Mouse (Mus musculus): ENCODE measurements around the gene Camta1. TPM values are rescaled to one million over a fixed set of nuclear protein-coding genes. Genes with fewer than 3 reads are reported as not detected.

Gene Camta1
- polyA plus RNA-seq, 1 experiment: 27.1 TPM

DNA sequence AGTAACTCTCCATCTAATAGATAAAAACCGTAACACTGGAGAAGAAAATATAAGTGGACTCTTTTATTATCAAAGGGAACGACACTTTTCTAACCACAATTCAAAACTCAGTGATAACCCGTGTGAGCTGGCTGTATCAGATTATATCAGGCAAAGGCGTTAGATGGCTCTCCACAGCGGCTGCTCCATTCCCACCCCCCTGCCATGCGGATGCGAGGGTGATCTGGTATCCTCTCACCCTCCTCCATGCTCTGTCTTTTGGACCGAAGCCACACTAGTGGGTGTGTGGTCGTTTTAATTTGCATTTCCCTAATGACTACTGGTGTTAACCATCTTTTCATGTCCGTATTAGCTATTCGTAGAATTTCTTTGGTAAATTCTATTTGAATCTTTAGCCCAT, 403.0 kb downstream of the Camta1 start:
- H3K27ac ChIP-seq (ENCODE audit: control insufficient read depth, insufficient read depth, low read length): no peak overlapping the region
- no peak for DNase-seq
- no peaks in the 10 kb centered on the region for H3K27me3 ChIP-seq (ENCODE audit: control insufficient read depth, insufficient read depth, low read length)
- no peak overlapping the region for H3K4me3 ChIP-seq (ENCODE audit: control insufficient read depth, insufficient read depth, low read length)
- no peaks in the 10 kb centered on the region for H3K4me1 ChIP-seq (replicated peaks; ENCODE audit: control insufficient read depth, insufficient read depth, low read length)
- TF ChIP-seq POLR2A (IDR thresholded peaks at IDR 0.05; ENCODE audit: control insufficient read depth, extremely low read depth, insufficient read depth, low read length, poor library complexity): no peak
- WGBS: 89% methylated on average over 11 of the region's 11 CpGs
- no peaks in the 10 kb centered on the region for H3K36me3 ChIP-seq (ENCODE audit: control insufficient read depth, insufficient read depth, low read length)

DNA sequence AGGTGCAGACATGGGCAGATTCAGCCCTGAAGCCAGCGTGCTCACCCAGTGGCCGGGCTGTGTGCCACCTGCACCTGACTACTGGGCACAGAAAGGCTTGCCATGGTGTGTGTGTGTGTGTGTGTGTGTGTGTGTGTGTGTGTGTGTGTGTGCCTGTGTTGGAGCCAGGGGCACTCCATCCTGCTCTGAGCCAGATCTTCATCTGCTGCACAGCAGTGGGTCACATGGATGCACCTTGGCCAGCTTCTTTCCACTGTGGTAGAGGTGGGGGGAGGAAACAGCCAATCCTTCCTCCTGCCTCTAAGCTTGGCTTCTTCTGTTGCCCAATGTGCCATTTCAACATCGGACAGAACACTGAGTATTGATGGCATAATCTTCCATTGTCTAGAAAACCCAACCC, 407.1 kb downstream of the Camta1 start:
- 91% methylated on average over 3 of the region's 3 CpGs for WGBS
- H3K27me3 ChIP-seq (ENCODE audit: control insufficient read depth, insufficient read depth, low read length): no peaks in the 10 kb centered on the region
- TF ChIP-seq POLR2A (IDR thresholded peaks at IDR 0.05; ENCODE audit: control insufficient read depth, extremely low read depth, insufficient read depth, low read length, poor library complexity) (no peak), CTCF (IDR thresholded peaks at IDR 0.05; ENCODE audit: borderline replicate concordance, control insufficient read depth, extremely low read depth, insufficient read depth, low read length, poor library complexity) (no peak)
- H3K4me3 ChIP-seq (ENCODE audit: control insufficient read depth, insufficient read depth, low read length): no peak overlapping the region
- no peaks in the 10 kb centered on the region for H3K36me3 ChIP-seq (ENCODE audit: control insufficient read depth, insufficient read depth, low read length)
- no peaks in the 10 kb centered on the region for H3K4me1 ChIP-seq (replicated peaks; ENCODE audit: control insufficient read depth, insufficient read depth, low read length)
- no peak for DNase-seq
- H3K27ac ChIP-seq (ENCODE audit: control insufficient read depth, insufficient read depth, low read length): no peak overlapping the region

DNA sequence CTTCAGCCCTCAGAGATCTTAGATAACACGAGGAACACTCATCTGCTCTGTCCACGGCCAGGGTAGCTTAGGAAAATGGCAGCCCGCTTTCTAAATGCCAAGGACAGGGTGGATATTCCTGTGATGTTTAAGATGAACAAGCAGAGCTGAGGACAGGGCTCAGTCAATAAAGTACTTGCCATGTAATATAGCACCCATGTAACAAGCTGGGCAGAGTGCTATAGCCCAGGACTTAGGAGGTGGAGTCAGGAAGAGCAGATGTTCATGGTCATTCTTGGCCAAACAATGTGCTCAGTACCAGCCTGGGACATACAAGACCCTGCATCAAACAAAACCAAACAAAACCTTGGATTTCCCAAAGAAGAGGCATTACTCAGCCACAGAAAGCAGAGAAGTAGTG, 407.6 kb downstream of the Camta1 start:
- Histone ChIP-seq H3K4me1 (replicated peaks; ENCODE audit: control insufficient read depth, insufficient read depth, low read length) (no peaks in the 10 kb centered on the region), H3K27ac (ENCODE audit: control insufficient read depth, insufficient read depth, low read length) (no peak overlapping the region), H3K27me3 (ENCODE audit: control insufficient read depth, insufficient read depth, low read length) (no peaks in the 10 kb centered on the region), H3K4me3 (ENCODE audit: control insufficient read depth, insufficient read depth, low read length) (no peak overlapping the region), H3K36me3 (ENCODE audit: control insufficient read depth, insufficient read depth, low read length) (no peaks in the 10 kb centered on the region)
- DNase-seq: no peak
- no peak for TF ChIP-seq POLR2A (IDR thresholded peaks at IDR 0.05; ENCODE audit: control insufficient read depth, extremely low read depth, insufficient read depth, low read length, poor library complexity)
- no peak for TF ChIP-seq CTCF (IDR thresholded peaks at IDR 0.05; ENCODE audit: borderline replicate concordance, control insufficient read depth, extremely low read depth, insufficient read depth, low read length, poor library complexity)
- 93% methylated on average over 3 of the region's 3 CpGs for WGBS

DNA sequence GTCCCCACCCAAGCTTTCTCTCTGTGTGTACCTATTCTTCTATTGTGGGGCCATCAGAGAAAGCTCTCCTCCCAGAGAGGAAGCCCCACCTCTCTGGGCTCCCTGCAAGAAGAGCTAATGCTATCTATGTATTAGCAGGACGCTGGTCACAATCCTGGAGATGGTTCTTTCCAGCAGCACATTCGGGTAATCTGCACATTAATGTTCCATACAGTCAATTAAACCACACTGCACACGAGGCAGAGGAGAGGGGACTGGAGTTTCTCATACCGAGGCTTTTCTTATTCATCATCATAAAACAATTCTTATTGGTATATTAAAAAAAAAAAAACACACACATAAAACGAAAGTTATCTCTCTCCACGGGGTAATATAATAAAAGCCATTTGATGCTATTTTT, 409.8 kb downstream of the Camta1 start:
- TF ChIP-seq CTCF (IDR thresholded peaks at IDR 0.05; ENCODE audit: borderline replicate concordance, control insufficient read depth, extremely low read depth, insufficient read depth, low read length, poor library complexity): no peak
- TF ChIP-seq POLR2A (IDR thresholded peaks at IDR 0.05; ENCODE audit: control insufficient read depth, extremely low read depth, insufficient read depth, low read length, poor library complexity): no peak
- WGBS: 80% methylated on average over 6 of the region's 6 CpGs

DNA sequence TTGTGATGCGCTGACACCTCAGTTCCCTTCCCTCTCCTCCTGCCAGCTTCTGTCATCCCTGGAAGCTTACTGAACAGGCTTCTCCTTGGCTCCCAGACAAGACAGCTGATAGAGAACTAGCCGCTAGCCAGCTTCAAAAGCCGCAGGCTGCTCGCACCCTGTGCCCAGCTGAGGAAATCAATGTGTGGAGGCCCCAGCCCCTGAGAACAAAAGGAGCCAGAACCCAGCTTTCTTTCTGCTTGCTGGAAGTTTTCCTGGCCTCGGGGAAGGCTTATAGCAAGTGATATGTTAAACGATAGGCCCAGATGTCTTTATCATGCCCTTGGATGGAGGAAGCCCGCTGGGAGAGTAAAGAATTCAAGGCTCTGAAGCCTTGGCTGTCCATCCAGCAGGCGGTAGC, 411.7 kb downstream of the Camta1 start:
- no peak overlapping the region for H3K4me3 ChIP-seq (ENCODE audit: control insufficient read depth, insufficient read depth, low read length)
- no peaks in the 10 kb centered on the region for H3K36me3 ChIP-seq (ENCODE audit: control insufficient read depth, insufficient read depth, low read length)
- no peaks in the 10 kb centered on the region for H3K27me3 ChIP-seq (ENCODE audit: control insufficient read depth, insufficient read depth, low read length)
- 62% methylated on average over 8 of the region's 8 CpGs for WGBS
- no peak overlapping the region for H3K27ac ChIP-seq (ENCODE audit: control insufficient read depth, insufficient read depth, low read length)
- no peaks in the 10 kb centered on the region for H3K4me1 ChIP-seq (replicated peaks; ENCODE audit: control insufficient read depth, insufficient read depth, low read length)
- TF ChIP-seq CTCF (IDR thresholded peaks at IDR 0.05; ENCODE audit: borderline replicate concordance, control insufficient read depth, extremely low read depth, insufficient read depth, low read length, poor library complexity) (no peak), POLR2A (IDR thresholded peaks at IDR 0.05; ENCODE audit: control insufficient read depth, extremely low read depth, insufficient read depth, low read length, poor library complexity) (no peak)
- DNase-seq: no peak

More for the DNA sequence above, 409.8 kb downstream of the Camta1 start:
- Histone ChIP-seq H3K4me1 (replicated peaks; ENCODE audit: control insufficient read depth, insufficient read depth, low read length) (no peaks in the 10 kb centered on the region), H3K27me3 (ENCODE audit: control insufficient read depth, insufficient read depth, low read length) (no peaks in the 10 kb centered on the region), H3K36me3 (ENCODE audit: control insufficient read depth, insufficient read depth, low read length) (no peaks in the 10 kb centered on the region), H3K4me3 (ENCODE audit: control insufficient read depth, insufficient read depth, low read length) (no peak overlapping the region), H3K27ac (ENCODE audit: control insufficient read depth, insufficient read depth, low read length) (no peak overlapping the region)
- no peak for DNase-seq

DNA sequence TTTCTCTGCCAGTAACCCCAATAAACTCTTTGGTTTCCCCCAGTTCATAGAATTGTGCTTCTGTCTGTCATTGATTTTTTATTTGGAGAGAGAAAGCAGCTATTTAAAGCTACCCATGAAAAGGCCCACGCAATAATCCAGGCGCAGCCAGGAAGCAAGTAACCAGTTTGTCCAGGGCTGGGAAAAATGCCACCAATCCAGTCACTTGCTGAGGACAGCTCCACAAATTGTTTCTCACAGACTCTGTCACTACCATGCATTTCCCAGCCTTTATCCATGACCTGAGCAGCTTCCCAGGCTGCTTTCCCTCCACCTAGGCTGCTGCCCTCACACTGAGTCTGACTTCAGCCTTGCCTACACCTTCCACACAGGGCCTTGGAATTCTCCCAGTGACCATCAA, 413.3 kb downstream of the Camta1 start:
- Histone ChIP-seq H3K4me3 (ENCODE audit: control insufficient read depth, insufficient read depth, low read length) (no peak overlapping the region), H3K27me3 (ENCODE audit: control insufficient read depth, insufficient read depth, low read length) (no peaks in the 10 kb centered on the region), H3K4me1 (replicated peaks; ENCODE audit: control insufficient read depth, insufficient read depth, low read length) (no peaks in the 10 kb centered on the region), H3K36me3 (ENCODE audit: control insufficient read depth, insufficient read depth, low read length) (no peaks in the 10 kb centered on the region), H3K27ac (ENCODE audit: control insufficient read depth, insufficient read depth, low read length) (no peak overlapping the region)
- WGBS: 100% methylated on average over 2 of the region's 2 CpGs
- TF ChIP-seq CTCF (IDR thresholded peaks at IDR 0.05; ENCODE audit: borderline replicate concordance, control insufficient read depth, extremely low read depth, insufficient read depth, low read length, poor library complexity) (no peak), POLR2A (IDR thresholded peaks at IDR 0.05; ENCODE audit: control insufficient read depth, extremely low read depth, insufficient read depth, low read length, poor library complexity) (no peak)
- DNase-seq: no peak

DNA sequence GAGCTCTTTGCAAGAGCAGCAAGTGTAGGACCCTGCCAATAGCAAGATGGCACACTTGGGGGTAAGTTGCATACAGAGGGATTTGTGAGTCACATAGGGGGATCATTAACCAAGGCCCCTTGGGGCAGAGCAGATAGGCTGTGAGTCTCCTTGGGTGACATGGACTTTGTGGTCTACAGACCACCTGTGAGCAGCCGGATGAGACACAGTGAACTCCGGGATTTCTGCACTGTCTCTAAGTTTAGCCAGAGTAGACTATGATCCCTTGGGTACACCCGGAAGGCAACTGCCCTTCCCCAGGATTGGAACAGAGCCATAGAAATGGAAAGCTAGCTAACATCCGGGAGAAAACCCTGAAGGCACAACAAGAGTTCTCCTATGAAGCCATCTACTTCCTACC, 417.0 kb downstream of the Camta1 start:
- no peak for DNase-seq
- TF ChIP-seq POLR2A (IDR thresholded peaks at IDR 0.05; ENCODE audit: control insufficient read depth, extremely low read depth, insufficient read depth, low read length, poor library complexity) (no peak), CTCF (IDR thresholded peaks at IDR 0.05; ENCODE audit: borderline replicate concordance, control insufficient read depth, extremely low read depth, insufficient read depth, low read length, poor library complexity) (no peak)
- H3K27me3 ChIP-seq (ENCODE audit: control insufficient read depth, insufficient read depth, low read length): no peaks in the 10 kb centered on the region
- H3K27ac ChIP-seq (ENCODE audit: control insufficient read depth, insufficient read depth, low read length): no peak overlapping the region
- 89% methylated on average over 4 of the region's 4 CpGs for WGBS
- no peaks in the 10 kb centered on the region for H3K36me3 ChIP-seq (ENCODE audit: control insufficient read depth, insufficient read depth, low read length)
- H3K4me3 ChIP-seq (ENCODE audit: control insufficient read depth, insufficient read depth, low read length): no peak overlapping the region
- no peaks in the 10 kb centered on the region for H3K4me1 ChIP-seq (replicated peaks; ENCODE audit: control insufficient read depth, insufficient read depth, low read length)
